Mouse (Mus musculus): ENCODE measurements around the gene Iqca. TPM values are rescaled to one million over a fixed set of nuclear protein-coding genes. Genes with fewer than 3 reads are reported as not detected.

Iqca gene
- polyA plus RNA-seq, 1 experiment from 2014 or later = 0.17 TPM

DNA sequence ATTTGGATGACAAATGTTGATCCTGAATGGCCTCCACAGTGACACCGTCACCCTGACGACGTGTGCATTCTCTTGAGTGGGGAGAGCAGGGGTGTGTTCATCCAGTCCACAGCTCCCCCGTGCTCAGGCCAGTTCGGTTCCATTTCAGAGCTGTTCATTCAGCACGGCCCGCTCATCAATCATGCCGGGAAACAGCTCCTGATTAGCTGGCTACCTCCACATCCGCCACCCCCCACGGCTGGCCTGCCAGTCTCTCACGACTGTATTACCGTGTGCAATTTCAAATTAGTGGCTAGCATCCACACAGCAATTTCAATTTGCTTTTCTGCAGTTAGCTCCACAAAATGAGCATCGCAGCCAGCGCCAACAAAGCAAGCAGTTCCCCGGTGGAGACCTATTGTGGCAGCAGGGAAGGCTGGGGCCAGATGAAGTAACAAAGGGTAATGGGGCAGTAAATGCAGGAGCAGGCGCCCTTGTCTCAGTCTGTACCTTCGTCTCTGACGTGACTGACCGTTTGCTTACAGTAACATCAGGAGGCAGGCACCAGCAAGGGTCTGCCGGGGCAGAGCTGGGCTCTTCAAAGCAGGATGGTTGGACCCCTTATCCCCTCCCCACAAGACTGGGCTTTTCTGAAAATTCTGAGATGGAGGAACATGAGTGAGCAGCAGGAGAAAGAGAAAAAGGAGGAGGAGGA lies 103.0 kb downstream of the Iqca start:
- H3K27me3 ChIP-seq = no peaks in the 10 kb centered on the region; the same call in 1 of the 2 replicates
- no peak overlapping the region for H3K27ac ChIP-seq
- H3K4me3 ChIP-seq = no peak overlapping the region
- no peaks in the 10 kb centered on the region for H3K9me3 ChIP-seq
- H3K36me3 ChIP-seq = no peaks in the 10 kb centered on the region
- H3K4me2 ChIP-seq (replicated peaks) = no peak overlapping the region
- WGBS = 64% methylated on average over 20 of the region's 20 CpGs
- no peak for ATAC-seq (ENCODE audit: insufficient number of reproducible peaks, insufficient read depth, low FRiP score, low TSS enrichment)
- H3K4me1 ChIP-seq = peaks cover 27% of the 10 kb centered on the region
- no peak overlapping the region for H3K9ac ChIP-seq

GRCm38 (mm10) chr1:90028305-90028704 lies 124.9 kb downstream of the Iqca start:
- no peak overlapping the region for H3K9ac ChIP-seq
- H3K36me3 ChIP-seq = no peaks in the 10 kb centered on the region
- no peak overlapping the region for H3K4me3 ChIP-seq
- H3K27ac ChIP-seq = no peak overlapping the region
- WGBS = 44% methylated on average over 2 of the region's 2 CpGs
- H3K4me1 ChIP-seq = no peaks in the 10 kb centered on the region
- no peak overlapping the region for H3K4me2 ChIP-seq (replicated peaks)
- no peaks in the 10 kb centered on the region for H3K9me3 ChIP-seq
- ATAC-seq (ENCODE audit: insufficient number of reproducible peaks, insufficient read depth, low FRiP score, low TSS enrichment) = no peak
- peaks cover 11% of the 10 kb centered on the region for H3K27me3 ChIP-seq

GRCm38 (mm10) chr1:90026945-90027344 lies 126.3 kb downstream of the Iqca start:
- Histone ChIP-seq H3K9ac (no peak overlapping the region), H3K36me3 (no peaks in the 10 kb centered on the region), H3K27ac (no peak overlapping the region), H3K9me3 (no peaks in the 10 kb centered on the region), H3K4me2 (replicated peaks) (no peak overlapping the region), H3K27me3 (peaks cover 11% of the 10 kb centered on the region), H3K4me1 (no peaks in the 10 kb centered on the region), H3K4me3 (no peak overlapping the region)
- WGBS = 20% methylated on average over 3 of the region's 3 CpGs
- no peak for ATAC-seq (ENCODE audit: insufficient number of reproducible peaks, insufficient read depth, low FRiP score, low TSS enrichment)

- no peak for ATAC-seq (ENCODE audit: insufficient number of reproducible peaks, insufficient read depth, low FRiP score, low TSS enrichment)
- Histone ChIP-seq H3K4me3 (no peak overlapping the region), H3K9me3 (no peaks in the 10 kb centered on the region), H3K9ac (no peak overlapping the region), H3K4me1 (no peaks in the 10 kb centered on the region), H3K36me3 (no peaks in the 10 kb centered on the region), H3K4me2 (replicated peaks) (no peak overlapping the region), H3K27me3 (peaks cover 6% of the 10 kb centered on the region; the same call in 1 of the 2 replicates), H3K27ac (no peak overlapping the region)
- WGBS = 85% methylated on average over 5 of the region's 5 CpGs
These were observed 132.9 kb downstream of the Iqca start for GRCm38 (mm10) chr1:90020336-90020735.

GRCm38 (mm10) chr1:90018071-90018470 lies 135.1 kb downstream of the Iqca start:
- Histone ChIP-seq H3K9ac (no peak overlapping the region), H3K27me3 (no peaks in the 10 kb centered on the region), H3K9me3 (no peaks in the 10 kb centered on the region), H3K4me1 (no peaks in the 10 kb centered on the region), H3K4me3 (no peak overlapping the region), H3K27ac (no peak overlapping the region), H3K4me2 (replicated peaks) (no peak overlapping the region), H3K36me3 (no peaks in the 10 kb centered on the region)
- 89% methylated on average over 6 of the region's 6 CpGs for WGBS
- ATAC-seq (ENCODE audit: insufficient number of reproducible peaks, insufficient read depth, low FRiP score, low TSS enrichment) = no peak

DNA sequence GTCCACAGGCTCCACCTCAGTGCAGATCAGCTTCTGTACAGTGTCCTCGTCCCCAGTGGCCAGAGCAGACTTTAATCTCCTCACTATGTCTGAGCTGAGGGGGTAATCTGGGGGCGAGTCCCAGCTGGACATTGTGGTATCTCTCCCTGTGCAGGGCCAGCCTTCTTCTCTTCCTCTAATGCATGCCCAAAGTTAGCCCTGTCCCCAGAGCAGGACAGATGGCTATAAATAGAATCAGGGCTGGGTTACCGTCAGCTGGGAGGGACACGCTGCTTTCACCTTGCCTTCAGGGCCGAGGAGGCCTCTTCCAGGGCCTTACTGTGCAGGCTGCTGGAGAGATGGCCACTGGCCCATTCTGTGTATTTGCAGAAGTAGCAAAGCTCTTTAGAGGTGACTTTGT lies 138.8 kb downstream of the Iqca start, which contains the start of gene Asb18:
Gene Asb18, minus strand, starts transcription at position 221 of the 400 bp plus-strand sequence.
- H3K36me3 ChIP-seq = no peaks in the 10 kb centered on the region
- H3K27ac ChIP-seq = no peak within 1 kb of the TSS
- no peaks in the 10 kb centered on the region for H3K27me3 ChIP-seq
- no peak within 1 kb of the TSS for H3K4me3 ChIP-seq
- no peaks in the 10 kb centered on the region for H3K9me3 ChIP-seq
- no peak within 1 kb of the TSS for H3K9ac ChIP-seq
- H3K4me1 ChIP-seq = no peaks in the 10 kb centered on the region
- WGBS = 79% methylated on average over 5 of the region's 5 CpGs
- ATAC-seq (ENCODE audit: insufficient number of reproducible peaks, insufficient read depth, low FRiP score, low TSS enrichment) = no peak
- H3K4me2 ChIP-seq (replicated peaks) = no peak within 1 kb of the TSS

DNA sequence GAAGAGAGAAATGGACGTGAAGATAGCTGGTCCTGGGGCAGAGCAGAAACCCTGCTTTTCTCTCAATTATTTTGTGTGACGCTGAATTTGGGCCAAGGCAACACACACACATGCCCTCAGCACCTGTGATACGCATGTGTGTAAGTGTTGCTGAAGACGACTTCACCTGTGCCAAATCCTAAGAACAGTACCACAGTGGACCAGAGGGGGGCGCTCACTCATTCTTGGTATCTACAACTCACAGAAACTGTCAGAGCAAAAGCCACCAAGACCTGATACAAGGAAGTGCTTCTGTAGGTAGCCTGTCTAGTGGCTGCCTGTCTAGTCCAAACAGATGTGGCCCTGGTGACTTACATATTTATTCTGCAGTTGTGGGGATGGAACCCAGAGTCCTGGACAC lies 139.9 kb downstream of the Iqca start:
- Histone ChIP-seq H3K4me3 (no peak overlapping the region), H3K9ac (no peak overlapping the region), H3K4me2 (replicated peaks) (no peak overlapping the region), H3K27ac (no peak overlapping the region), H3K27me3 (0 out of 2 replicates have a peak, but pooled peaks cover 2% of the 10 kb centered on the region), H3K36me3 (no peaks in the 10 kb centered on the region), H3K9me3 (no peaks in the 10 kb centered on the region), H3K4me1 (no peaks in the 10 kb centered on the region)
- WGBS = 80% methylated on average over 5 of the region's 5 CpGs
- no peak for ATAC-seq (ENCODE audit: insufficient number of reproducible peaks, insufficient read depth, low FRiP score, low TSS enrichment)

DNA sequence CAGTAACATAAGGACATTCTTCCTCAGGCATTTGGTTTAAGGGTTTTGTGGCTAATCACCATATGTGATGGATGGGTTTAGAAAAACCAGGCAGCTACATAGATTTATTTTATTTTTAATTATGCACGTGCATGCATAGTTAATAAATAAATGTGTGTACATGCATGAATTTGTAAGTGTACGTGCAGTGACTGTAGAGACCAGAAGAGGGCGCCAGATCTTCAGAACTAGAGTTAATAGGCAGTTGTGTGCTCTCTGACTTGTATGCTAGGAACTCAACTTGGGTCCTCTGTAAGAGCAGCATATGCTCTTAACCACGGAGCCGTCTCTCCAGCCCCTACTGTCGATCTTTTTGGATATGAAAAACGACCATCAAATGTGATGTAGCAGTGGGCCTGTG lies 140.4 kb downstream of the Iqca start:
- Histone ChIP-seq H3K27me3 (0 out of 2 replicates have a peak, but pooled peaks cover 6% of the 10 kb centered on the region), H3K4me1 (no peaks in the 10 kb centered on the region), H3K36me3 (no peaks in the 10 kb centered on the region), H3K27ac (no peak overlapping the region), H3K4me2 (replicated peaks) (no peak overlapping the region), H3K9ac (no peak overlapping the region), H3K9me3 (no peaks in the 10 kb centered on the region), H3K4me3 (no peak overlapping the region)
- no peak for ATAC-seq (ENCODE audit: insufficient number of reproducible peaks, insufficient read depth, low FRiP score, low TSS enrichment)
- WGBS = 66% methylated on average over 7 of the region's 7 CpGs

- WGBS = 76% methylated on average over 3 of the region's 3 CpGs
- H3K36me3 ChIP-seq = no peaks in the 10 kb centered on the region
- H3K4me1 ChIP-seq = no peaks in the 10 kb centered on the region
- 0 out of 2 replicates have a peak, but pooled peaks cover 6% of the 10 kb centered on the region for H3K27me3 ChIP-seq
- H3K9ac ChIP-seq = no peak overlapping the region
- no peak overlapping the region for H3K4me3 ChIP-seq
- no peak for ATAC-seq (ENCODE audit: insufficient number of reproducible peaks, insufficient read depth, low FRiP score, low TSS enrichment)
- no peak overlapping the region for H3K4me2 ChIP-seq (replicated peaks)
- no peak overlapping the region for H3K27ac ChIP-seq
- H3K9me3 ChIP-seq = no peaks in the 10 kb centered on the region
These were observed 141.0 kb downstream of the Iqca start for GRCm38 (mm10) chr1:90012168-90012567.

GRCm38 (mm10) chr1:90010077-90010476 lies 143.1 kb downstream of the Iqca start:
- ATAC-seq (ENCODE audit: insufficient number of reproducible peaks, insufficient read depth, low FRiP score, low TSS enrichment) = no peak
- H3K27me3 ChIP-seq = 0 out of 2 replicates have a peak, but pooled peaks cover 6% of the 10 kb centered on the region
- no peak overlapping the region for H3K4me2 ChIP-seq (replicated peaks)
- no peaks in the 10 kb centered on the region for H3K36me3 ChIP-seq
- H3K4me1 ChIP-seq = no peaks in the 10 kb centered on the region
- H3K4me3 ChIP-seq = no peak overlapping the region
- H3K9me3 ChIP-seq = no peaks in the 10 kb centered on the region
- H3K27ac ChIP-seq = no peak overlapping the region
- WGBS = 97% methylated on average over 1 of the region's 1 CpGs
- H3K9ac ChIP-seq = no peak overlapping the region

- Histone ChIP-seq H3K4me3 (no peak overlapping the region), H3K4me2 (replicated peaks) (no peak overlapping the region), H3K9me3 (no peaks in the 10 kb centered on the region), H3K27ac (no peak overlapping the region), H3K9ac (no peak overlapping the region), H3K36me3 (no peaks in the 10 kb centered on the region), H3K4me1 (no peaks in the 10 kb centered on the region), H3K27me3 (peaks cover 6% of the 10 kb centered on the region; the same call in 1 of the 2 replicates)
- 81% methylated on average over 3 of the region's 3 CpGs for WGBS
- no peak for ATAC-seq (ENCODE audit: insufficient number of reproducible peaks, insufficient read depth, low FRiP score, low TSS enrichment)
These were observed 144.0 kb downstream of the Iqca start for GRCm38 (mm10) chr1:90009188-90009587.

GRCm38 (mm10) chr1:90006666-90007065 lies 146.5 kb downstream of the Iqca start:
- Histone ChIP-seq H3K36me3 (no peaks in the 10 kb centered on the region), H3K9ac (no peak overlapping the region), H3K4me2 (replicated peaks) (no peak overlapping the region), H3K27me3 (peaks cover 6% of the 10 kb centered on the region; the same call in 1 of the 2 replicates), H3K4me1 (no peaks in the 10 kb centered on the region), H3K4me3 (no peak overlapping the region), H3K27ac (no peak overlapping the region), H3K9me3 (no peaks in the 10 kb centered on the region)
- no peak for ATAC-seq (ENCODE audit: insufficient number of reproducible peaks, insufficient read depth, low FRiP score, low TSS enrichment)
- 65% methylated on average over 14 of the region's 14 CpGs for WGBS
